Comparison of ENCODE assay signal across 11 mouse cellular contexts in genomic region chr3:84455733-84456417, GRCm38 (mm10). TPM values are rescaled to one million over a fixed set of nuclear protein-coding genes. Genes with fewer than 3 reads are reported as not detected.
DNase-seq lines count a peak whose midpoint lies in the region; ATAC-seq lines count a peak whose summit lies in the region.
"Had no signal": no experiment of that assay in that cellular context is flagged by ENCODE, and none has a peak within 500 bp of the region (broad histone marks: within the 10 kb centered on the region; RNA-seq: fewer than 3 reads in every experiment).

No protein-coding gene starts in this region.

- H3K4me1 ChIP-seq in kidney, embryonic 15.5 days = peaks cover 22% of the 10 kb centered on the region
- peaks cover 17% of the 10 kb centered on the region for H3K4me1 ChIP-seq in limb, embryonic 10.5 days

- 0 out of 2 replicates have a peak, but pooled peaks cover 2% of the 10 kb centered on the region for H3K36me3 ChIP-seq in kidney, embryonic 15.5 days
- H3K36me3 ChIP-seq in limb, embryonic 10.5 days = no peaks in the 10 kb centered on the region
- H3K36me3 ChIP-seq: heart, embryonic 12.5 days; limb, embryonic 12.5 days had no signal

- no peak overlapping the region for H3K9ac ChIP-seq in kidney, embryonic 15.5 days
- H3K9ac ChIP-seq: heart, embryonic 12.5 days; limb, embryonic 12.5 days had no signal

- H3K4me3 ChIP-seq in kidney, embryonic 15.5 days (replicated peaks) = no peak overlapping the region
- H3K4me3 ChIP-seq in limb, embryonic 10.5 days = no peak overlapping the region
- H3K4me3 ChIP-seq: heart, embryonic 12.5 days; limb, embryonic 12.5 days had no signal

- 51% methylated on average over 12 of the region's 12 CpGs for WGBS in kidney, embryonic 15.5 days
- 85% methylated on average over 12 of the region's 12 CpGs for WGBS in limb, embryonic 10.5 days

- H3K27ac ChIP-seq in kidney, embryonic 15.5 days = peak overlapping the region; percentile 30; the same call in 1 of the 2 replicates
- H3K27ac ChIP-seq in limb, embryonic 10.5 days = no peak overlapping the region
- H3K27ac ChIP-seq: limb, embryonic 12.5 days had no signal

- no peak for DNase-seq in kidney, postnatal 14 days
- peak; percentile 71 for DNase-seq in adrenal gland, adult 8-10 months
- DNase-seq in lung, postnatal 36 days = peak; percentile 67
- no peak for DNase-seq in limb, embryonic 10.5 days (ENCODE audit: low spot score)
- no peak for DNase-seq in retina, embryonic 14.5 days (ENCODE audit: low spot score)
- DNase-seq: cerebellum, adult 2 months; kidney, postnatal 25 days had no signal

- no peak overlapping the region for H3K4me2 ChIP-seq in kidney, embryonic 15.5 days
- H3K4me2 ChIP-seq: heart, embryonic 12.5 days; limb, embryonic 12.5 days had no signal

- no peaks in the 10 kb centered on the region for H3K9me3 ChIP-seq in kidney, embryonic 15.5 days (replicated peaks)
- H3K9me3 ChIP-seq in limb, embryonic 10.5 days (replicated peaks) = no peaks in the 10 kb centered on the region
- H3K9me3 ChIP-seq: heart, embryonic 12.5 days; limb, embryonic 12.5 days had no signal

- 0 out of 2 replicates have a peak, but pooled peaks cover 3% of the 10 kb centered on the region for H3K27me3 ChIP-seq in kidney, embryonic 15.5 days
- H3K27me3 ChIP-seq in limb, embryonic 10.5 days (ENCODE audit: low read depth, poor library complexity, severe bottlenecking) = 0 out of 2 replicates have a peak, but pooled peaks cover 1% of the 10 kb centered on the region
- H3K27me3 ChIP-seq: limb, embryonic 12.5 days had no signal

- ATAC-seq in kidney, embryonic 15.5 days (replicated peaks; ENCODE audit: low FRiP score) = no peak
- ATAC-seq in common myeloid progenitor, adult 5-6 weeks (replicated peaks; ENCODE audit: low read depth, poor library complexity, severe bottlenecking) = peak; percentile 63

RNA-seq across cellular contexts. Expression of gene Fhdc1, which starts 24.4 kb away (rescaled TPM):
- polyA plus RNA-seq in kidney, embryonic 15.5 days (2015; fragmentation: Nextera tagmentation; extraction: Ambion mirVana) = 3.3 and 5.3 TPM in 2 replicates
- 1 to 10 TPM; 1.7 to 5.5 (median 3.7) TPM for total RNA-seq in adrenal gland, adult 8-10 months (2022)
- 0.64 and 1.0 TPM in 2 replicates for total RNA-seq in common myeloid progenitor, adult 5-6 weeks (2017)
- 1.2 and 2.2 TPM in 2 replicates for polyA plus RNA-seq in limb, embryonic 10.5 days (2016; fragmentation: Nextera tagmentation; extraction: Ambion mirVana)

Comparison
In these comparisons a context has a peak if more than half of its experiments do, and no peak if none do; other contexts are left out.
1. DNase-seq: peak in adrenal gland, adult 8-10 months (single experiment) and lung, postnatal 36 days (single experiment); none in kidney, postnatal 14 days (single experiment), limb, embryonic 10.5 days (single experiment) and retina, embryonic 14.5 days (single experiment).